Mouse (Mus musculus) forebrain, embryonic 15.5 days (tissue): Measurements from ENCODE around the gene Gnrhr. TPM values are rescaled to one million over a fixed set of nuclear protein-coding genes. Genes with fewer than 3 reads are reported as not detected.

Experiments used
- ATAC-seq: fragments of 200-750 bp; cut with Nextera tagmentation; replicated peaks from 2 replicates; pipeline ENCODE4 v1.8.0; 2017; ENCODE audit warnings: mild to moderate bottlenecking, moderate TSS enrichment, moderate library complexity
- H3K27ac ChIP-seq: fragments of 300-500 bp; sonication (generic); replicated peaks from 2 replicates; pipeline ENCODE4 v1.5.1; 2015; ENCODE audit warnings: mild to moderate bottlenecking, inconsistent platforms
- H3K27me3 ChIP-seq: fragments of 300-500 bp; sonication (generic); 2 replicates; pipeline ENCODE4 v1.6.1; 2015; ENCODE audit warnings: inconsistent platforms
- H3K36me3 ChIP-seq: fragments of 300-500 bp; sonication (generic); 2 replicates; pipeline ENCODE4 v1.6.1; 2015; ENCODE audit warnings: mild to moderate bottlenecking, inconsistent platforms
- H3K4me1 ChIP-seq: fragments of 300-500 bp; sonication (generic); 2 replicates; pipeline ENCODE4 v1.6.1; 2015; ENCODE audit warnings: inconsistent platforms
- H3K4me2 ChIP-seq: fragments of 300-500 bp; sonication (generic); replicated peaks from 2 replicates; pipeline ENCODE4 v1.6.1; 2015; ENCODE audit warnings: mild to moderate bottlenecking, inconsistent platforms
- H3K4me3 ChIP-seq: fragments of 300-500 bp; sonication (generic); 2 replicates; pipeline ENCODE4 v1.5.1; 2015; ENCODE audit warnings: mild to moderate bottlenecking, inconsistent platforms
- H3K9ac ChIP-seq: fragments of 300-500 bp; sonication (generic); replicated peaks from 2 replicates; pipeline ENCODE4 v1.6.1; 2015; ENCODE audit warnings: mild to moderate bottlenecking, inconsistent platforms
- H3K9me3 ChIP-seq: fragments of 300-500 bp; sonication (generic); 2 replicates; pipeline ENCODE4 v1.6.1; 2016; ENCODE audit warnings: inconsistent platforms
- whole genome bisulfite sequencing: fragments of 180-500 bp; shearing (Covaris S2); methylation state at CpG from one replicate; pipeline ENCODE4 v1.1.7; 2015; ENCODE audit warnings: mixed read lengths; 5-methylcytosine and 5-hydroxymethylcytosine counted together
- polyA plus RNA-seq: library from polyadenylated mRNA; unstranded; fragments of >200 nt; fragmentation: Nextera tagmentation; extraction: Ambion mirVana; gene quantifications from 2 replicates; pipeline ENCODE4 v1.2.1, GENCODE M21; 2015

Gnrhr gene
- polyA plus RNA-seq, result not detected in 2 replicates

DNA sequence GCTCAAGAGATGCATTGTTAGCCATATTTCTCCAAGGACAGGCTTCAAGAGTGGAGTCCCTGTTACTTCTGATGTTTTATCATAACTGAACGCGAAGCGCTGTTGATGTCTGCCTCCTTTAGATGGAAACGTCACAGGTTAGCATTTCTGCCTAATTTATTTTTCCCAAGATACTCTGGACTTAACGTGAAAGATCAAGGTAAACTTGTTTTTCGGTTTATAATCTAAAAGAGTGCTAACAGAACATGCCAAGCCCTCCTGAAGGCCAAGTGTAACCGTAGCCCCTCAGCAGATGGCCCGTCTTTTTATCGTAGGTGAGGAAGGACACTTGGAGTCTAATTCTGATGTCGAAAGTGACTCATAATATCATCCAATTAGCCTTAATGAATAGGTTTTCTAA lies at the start of gene Gnrhr:
TSS of gene Gnrhr (minus strand) at position 101 of the 400 bp plus-strand sequence.
- no peaks in the 10 kb centered on the region for H3K4me1 ChIP-seq
- H3K36me3 ChIP-seq, result no peaks in the 10 kb centered on the region
- WGBS, result 89% methylated on average over 10 of the region's 10 CpGs
- H3K4me2 ChIP-seq, result no peak within 1 kb of the TSS
- no peaks in the 10 kb centered on the region for H3K9me3 ChIP-seq
- H3K27ac ChIP-seq, result no peak within 1 kb of the TSS
- H3K27me3 ChIP-seq, result no peaks in the 10 kb centered on the region
- H3K9ac ChIP-seq, result no peak within 1 kb of the TSS
- H3K4me3 ChIP-seq, result no peak within 1 kb of the TSS
- no peak for ATAC-seq

DNA sequence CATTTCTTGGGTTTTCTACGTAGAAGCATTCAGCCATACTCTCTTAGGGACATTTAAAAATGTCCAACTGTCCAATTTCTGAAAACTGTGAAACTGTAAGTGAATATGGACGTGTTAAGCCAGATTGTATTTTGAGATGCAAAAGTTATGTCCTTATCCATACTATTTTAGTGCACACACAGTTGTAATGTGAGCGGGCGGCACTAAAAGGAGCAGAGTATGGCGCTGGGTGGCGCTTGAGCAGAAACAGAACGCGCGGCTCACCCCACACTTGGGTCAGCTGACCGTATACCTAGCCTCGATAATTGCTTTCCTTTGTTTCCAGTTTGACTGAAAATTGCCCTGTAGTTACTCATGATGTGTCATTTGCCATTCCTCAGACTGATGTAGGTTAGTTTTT lies 48.9 kb upstream of the Gnrhr start:
- Histone ChIP-seq H3K9me3 (no peaks in the 10 kb centered on the region), H3K4me3 (no peak overlapping the region), H3K9ac (no peak overlapping the region), H3K27ac (no peak overlapping the region), H3K27me3 (no peaks in the 10 kb centered on the region), H3K4me1 (no peaks in the 10 kb centered on the region), H3K36me3 (no peaks in the 10 kb centered on the region), H3K4me2 (no peak overlapping the region)
- no peak for ATAC-seq
- 93% methylated on average over 11 of the region's 11 CpGs for WGBS

- Histone ChIP-seq H3K4me3 (no peak overlapping the region), H3K36me3 (no peaks in the 10 kb centered on the region), H3K4me2 (no peak overlapping the region), H3K27ac (no peak overlapping the region), H3K9ac (no peak overlapping the region), H3K4me1 (no peaks in the 10 kb centered on the region), H3K27me3 (no peaks in the 10 kb centered on the region), H3K9me3 (no peaks in the 10 kb centered on the region)
- WGBS, result 65% methylated on average over 1 of the region's 1 CpGs
- no peak for ATAC-seq
These were observed 47.2 kb upstream of the Gnrhr start for GRCm38 (mm10) chr5:86244880-86245279.

GRCm38 (mm10) chr5:86244275-86244674 lies 46.6 kb upstream of the Gnrhr start:
- Histone ChIP-seq H3K4me3 (no peak overlapping the region), H3K4me1 (no peaks in the 10 kb centered on the region), H3K27ac (no peak overlapping the region), H3K4me2 (no peak overlapping the region), H3K27me3 (no peaks in the 10 kb centered on the region), H3K9me3 (no peaks in the 10 kb centered on the region), H3K9ac (no peak overlapping the region), H3K36me3 (no peaks in the 10 kb centered on the region)
- 84% methylated on average over 3 of the region's 3 CpGs for WGBS
- ATAC-seq, result no peak

DNA sequence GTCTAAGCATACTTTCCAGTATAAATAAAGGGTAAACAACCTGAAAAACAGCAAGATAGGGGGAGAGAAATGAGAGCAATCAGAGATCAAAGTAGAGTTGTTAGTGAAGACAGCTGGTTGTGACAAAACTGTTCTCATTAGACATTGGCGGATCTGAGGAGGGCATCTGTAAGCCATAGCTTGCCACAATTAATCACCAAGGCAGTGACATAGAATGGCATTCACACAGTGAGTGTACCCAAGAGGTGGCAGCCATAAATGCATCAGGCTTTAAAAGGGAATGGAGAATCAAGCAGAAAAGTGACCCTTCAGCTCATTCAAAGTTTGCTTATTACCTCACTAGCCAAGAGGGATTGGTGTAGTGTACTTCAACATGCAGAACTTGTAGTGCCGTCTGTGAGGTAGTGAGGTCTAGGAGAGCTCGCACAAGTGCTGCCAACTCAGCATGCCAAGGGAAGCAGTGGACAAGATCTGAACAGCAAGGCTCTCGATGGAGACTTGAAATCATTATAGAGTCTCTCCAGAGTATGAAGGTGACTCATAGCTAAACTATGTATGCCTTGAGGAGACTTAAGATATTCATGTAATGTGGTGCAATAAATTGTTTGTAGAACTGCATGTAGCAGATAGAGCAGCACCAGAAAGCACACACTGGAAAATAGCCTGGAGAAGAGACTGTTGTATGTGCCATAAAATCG lies 29.6 kb upstream of the Gnrhr start:
- no peak overlapping the region for H3K27ac ChIP-seq
- WGBS, result 73% methylated on average over 5 of the region's 5 CpGs
- H3K36me3 ChIP-seq, result no peaks in the 10 kb centered on the region
- H3K9me3 ChIP-seq, result no peaks in the 10 kb centered on the region
- no peak overlapping the region for H3K4me2 ChIP-seq
- no peaks in the 10 kb centered on the region for H3K27me3 ChIP-seq
- ATAC-seq, result peak; percentile 63
- H3K9ac ChIP-seq, result no peak overlapping the region
- no peaks in the 10 kb centered on the region for H3K4me1 ChIP-seq
- no peak overlapping the region for H3K4me3 ChIP-seq

GRCm38 (mm10) chr5:86191356-86191755 lies 6.3 kb downstream of the Gnrhr start:
- Histone ChIP-seq H3K9me3 (no peaks in the 10 kb centered on the region), H3K27me3 (no peaks in the 10 kb centered on the region), H3K4me2 (no peak overlapping the region), H3K36me3 (no peaks in the 10 kb centered on the region), H3K4me3 (no peak overlapping the region), H3K9ac (no peak overlapping the region), H3K27ac (no peak overlapping the region), H3K4me1 (no peaks in the 10 kb centered on the region)
- WGBS, result 20% methylated on average over 4 of the region's 4 CpGs
- ATAC-seq, result peak; percentile 69; the same call in 1 of the 2 replicates

- peak; percentile 54; the same call in 1 of the 2 replicates for ATAC-seq
- H3K4me3 ChIP-seq, result no peak overlapping the region
- no peaks in the 10 kb centered on the region for H3K4me1 ChIP-seq
- H3K9me3 ChIP-seq, result no peaks in the 10 kb centered on the region
- no peak overlapping the region for H3K9ac ChIP-seq
- no peak overlapping the region for H3K27ac ChIP-seq
- no peaks in the 10 kb centered on the region for H3K27me3 ChIP-seq
- H3K36me3 ChIP-seq, result no peaks in the 10 kb centered on the region
- H3K4me2 ChIP-seq, result no peak overlapping the region
- WGBS, result 24% methylated on average over 5 of the region's 5 CpGs
These were observed 6.9 kb downstream of the Gnrhr start for GRCm38 (mm10) chr5:86190770-86191169.

- Histone ChIP-seq H3K27me3 (no peaks in the 10 kb centered on the region), H3K36me3 (no peaks in the 10 kb centered on the region), H3K4me2 (no peak overlapping the region), H3K4me3 (no peak overlapping the region), H3K27ac (no peak overlapping the region), H3K4me1 (no peaks in the 10 kb centered on the region), H3K9me3 (no peaks in the 10 kb centered on the region), H3K9ac (no peak overlapping the region)
- 53% methylated on average over 15 of the region's 15 CpGs for WGBS
- no peak for ATAC-seq
These were observed 7.4 kb downstream of the Gnrhr start for GRCm38 (mm10) chr5:86190290-86190689.

GRCm38 (mm10) chr5:86187441-86187840 lies 10.3 kb downstream of the Gnrhr start:
- H3K27me3 ChIP-seq, result no peaks in the 10 kb centered on the region
- H3K4me3 ChIP-seq, result no peak overlapping the region
- ATAC-seq, result 0 out of 2 replicates have a peak, but pooled peaks have one; percentile 18
- no peaks in the 10 kb centered on the region for H3K36me3 ChIP-seq
- H3K27ac ChIP-seq, result no peak overlapping the region
- H3K9me3 ChIP-seq, result no peaks in the 10 kb centered on the region
- H3K4me1 ChIP-seq, result no peaks in the 10 kb centered on the region
- WGBS, result 83% methylated on average over 6 of the region's 6 CpGs
- no peak overlapping the region for H3K9ac ChIP-seq
- no peak overlapping the region for H3K4me2 ChIP-seq

GRCm38 (mm10) chr5:86173778-86174177 lies 23.9 kb downstream of the Gnrhr start:
- Histone ChIP-seq H3K4me2 (no peak overlapping the region), H3K36me3 (no peaks in the 10 kb centered on the region), H3K4me3 (no peak overlapping the region), H3K9ac (no peak overlapping the region), H3K9me3 (no peaks in the 10 kb centered on the region), H3K27ac (peak overlapping the region; percentile 98; the same call in 1 of the 2 replicates), H3K4me1 (peaks cover 11% of the 10 kb centered on the region), H3K27me3 (no peaks in the 10 kb centered on the region)
- WGBS, result 46% methylated on average over 2 of the region's 2 CpGs
- no peak for ATAC-seq

GRCm38 (mm10) chr5:86172449-86173161 lies 25.1 kb downstream of the Gnrhr start, which contains the start of gene Uba6:
Gene Uba6, minus strand, starts transcription at chr5:86172803.
- Histone ChIP-seq H3K27ac (peak within 1 kb of the TSS; percentile 98), H3K9me3 (no peaks in the 10 kb centered on the region), H3K4me1 (peaks cover 11% of the 10 kb centered on the region), H3K9ac (peak within 1 kb of the TSS; percentile 87), H3K4me3 (peak within 1 kb of the TSS; percentile 92), H3K36me3 (no peaks in the 10 kb centered on the region; the same call in 1 of the 2 replicates), H3K27me3 (no peaks in the 10 kb centered on the region), H3K4me2 (peak within 1 kb of the TSS; percentile 74)
- ATAC-seq, result peak; percentile 99
- under 1% methylated on average over 66 of the region's 67 CpGs for WGBS

GRCm38 (mm10) chr5:86172088-86172448 lies 25.6 kb downstream of the Gnrhr start:
- 0% methylated on average over 15 of the region's 15 CpGs for WGBS
- peak overlapping the region; percentile 87 for H3K9ac ChIP-seq
- H3K4me2 ChIP-seq, result peak overlapping the region; percentile 74
- ATAC-seq, result no peak
- H3K27ac ChIP-seq, result peak overlapping the region; percentile 98
- H3K4me3 ChIP-seq, result peak overlapping the region; percentile 92
- H3K27me3 ChIP-seq, result no peaks in the 10 kb centered on the region
- peaks cover 11% of the 10 kb centered on the region for H3K4me1 ChIP-seq
- no peaks in the 10 kb centered on the region for H3K9me3 ChIP-seq
- peaks cover 3% of the 10 kb centered on the region for H3K36me3 ChIP-seq
